Mouse (Mus musculus): Measurements from ENCODE around the gene Vmn1r67.

Gene Vmn1r67

GRCm38 (mm10) chr7:10443031-10443430, at the start of gene Vmn1r67:
Vmn1r67 (plus strand) TSS chr7:10443331.
- no peak for DNase-seq (ENCODE audit: low read depth)

GRCm38 (mm10) chr7:10458166-10458565, 15.0 kb downstream of the Vmn1r67 start:
- no peak for DNase-seq (ENCODE audit: low read depth)

- DNase-seq (ENCODE audit: low read depth) = no peak
Observed at GRCm38 (mm10) chr7:10479813-10480212, 36.7 kb downstream of the Vmn1r67 start.

- no peak for DNase-seq (ENCODE audit: low read depth)
Observed at GRCm38 (mm10) chr7:10480588-10481233, 37.6 kb downstream of the Vmn1r67 start.

- DNase-seq (ENCODE audit: low read depth) = peak; percentile 49
Observed at GRCm38 (mm10) chr7:10494786-10495521, 51.8 kb downstream of the Vmn1r67 start, which contains the start of gene Zik1. Zik1 (minus strand) TSS chr7:10495394.

- DNase-seq (ENCODE audit: low read depth) = no peak
Observed at GRCm38 (mm10) chr7:10495578-10495977, 52.4 kb downstream of the Vmn1r67 start.

All from fibroblast of lung, adult 2 months (primary cell).